Mouse (Mus musculus) ES-Bruce4 (cell line): Measurements from ENCODE around the gene Crtc3. TPM values are rescaled to one million over a fixed set of nuclear protein-coding genes. Genes with fewer than 3 reads are reported as not detected.

Source experiments
- H3K27ac ChIP-seq: 2 replicates; pipeline ENCODE4 v1.5.1; 2012; ENCODE audit warnings: low read length, inconsistent platforms; ENCODE audit not compliant: insufficient read depth
- H3K27me3 ChIP-seq: 2 replicates; pipeline ENCODE4 v1.6.1; 2012; ENCODE audit warnings: mild to moderate bottlenecking, low read length, inconsistent platforms; ENCODE audit not compliant: control insufficient read depth, poor library complexity, insufficient read depth, severe bottlenecking
- H3K36me3 ChIP-seq: 2 replicates; pipeline ENCODE4 v1.6.1; 2012; ENCODE audit warnings: inconsistent platforms, mild to moderate bottlenecking, low read length, moderate library complexity; ENCODE audit not compliant: control insufficient read depth, poor library complexity, insufficient read depth, severe bottlenecking
- H3K4me1 ChIP-seq: one replicate; pipeline ENCODE4 v1.8.1; 2011; ENCODE audit warnings: low read length; ENCODE audit not compliant: control insufficient read depth, insufficient read depth
- H3K4me3 ChIP-seq: 2 replicates; pipeline ENCODE4 v1.5.1; 2011; ENCODE audit warnings: low read depth, mild to moderate bottlenecking, low read length
- H3K9ac ChIP-seq: 2 replicates; pipeline ENCODE4 v1.6.1; 2012; ENCODE audit warnings: low read depth, mild to moderate bottlenecking, inconsistent platforms; ENCODE audit not compliant: poor library complexity, severe bottlenecking
- H3K9me3 ChIP-seq: replicated peaks from 2 replicates; pipeline ENCODE4 v1.6.1; 2012; ENCODE audit warnings: mild to moderate bottlenecking, low read length, inconsistent platforms; ENCODE audit not compliant: control insufficient read depth, poor library complexity, insufficient read depth, severe bottlenecking
- CTCF ChIP-seq: IDR thresholded peaks from one replicate; pipeline ENCODE4 v1.8.1; 2011; ENCODE audit warnings: low read depth, low read length
- EP300 ChIP-seq: IDR thresholded peaks from 2 replicates; pipeline ENCODE4 v1.6.1; 2011; ENCODE audit warnings: low read depth, low read length; ENCODE audit not compliant: insufficient read depth
- POLR2A ChIP-seq: IDR thresholded peaks from one replicate; pipeline ENCODE4 v1.8.1; 2011; ENCODE audit warnings: low read length; ENCODE audit not compliant: insufficient read depth
- polyA plus RNA-seq: library from polyadenylated mRNA; stranded (reverse); fragments of >200 nt; gene quantifications from 2 replicates; pipeline ENCODE4 v1.2.4, GENCODE M21; 2011; ENCODE audit warnings: low read depth; ENCODE audit not compliant: missing spikeins, insufficient read depth, insufficient read length

Gene Crtc3
- polyA plus RNA-seq, 1 experiment: 8.0 TPM

DNA sequence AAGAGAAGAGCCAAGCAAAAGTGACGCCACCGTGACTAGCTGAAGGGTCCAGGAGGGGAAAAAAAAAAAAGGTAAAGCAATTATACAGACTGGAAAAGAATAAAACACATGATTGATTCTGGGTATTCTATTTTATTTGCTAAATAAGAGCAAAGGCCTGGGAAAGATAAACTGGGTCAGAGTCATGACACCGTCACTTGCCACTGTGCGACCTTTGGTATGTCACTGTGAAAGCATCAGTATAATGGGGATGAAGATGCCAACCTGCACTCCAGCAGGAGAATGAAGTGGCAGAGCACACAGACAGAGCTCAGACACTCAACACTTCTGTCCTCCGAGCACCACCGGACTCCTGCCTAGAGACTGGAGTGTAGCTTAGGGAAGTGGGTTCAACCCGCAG, 34.7 kb downstream of the Crtc3 start:
- Histone ChIP-seq H3K27ac (no peak overlapping the region), H3K27me3 (no peaks in the 10 kb centered on the region), H3K4me1 (no peaks in the 10 kb centered on the region), H3K4me3 (no peak overlapping the region), H3K9ac (no peak overlapping the region), H3K36me3 (no peaks in the 10 kb centered on the region), H3K9me3 (no peaks in the 10 kb centered on the region)
- no peak for TF ChIP-seq POLR2A
- TF ChIP-seq CTCF: no peak
- no peak for TF ChIP-seq EP300

DNA sequence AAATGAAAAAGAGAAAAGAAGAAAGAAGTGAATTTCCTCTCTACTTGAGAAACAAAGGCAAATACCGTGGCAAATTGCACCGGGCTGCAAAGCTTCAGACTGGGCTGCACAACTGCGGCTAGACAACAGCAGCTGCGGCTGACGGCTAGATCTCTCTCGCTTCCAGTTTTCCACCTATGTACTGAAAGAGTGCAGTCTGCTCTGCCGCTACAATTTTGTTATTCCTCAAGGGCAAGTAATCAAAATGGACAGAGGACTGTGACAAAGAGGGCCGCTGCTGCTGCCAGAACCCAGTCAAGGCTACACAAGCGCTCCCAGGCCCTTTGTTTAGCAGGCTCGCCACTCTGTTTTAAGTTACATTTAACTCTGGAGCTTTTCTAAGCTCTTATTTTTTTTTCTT, 35.6 kb downstream of the Crtc3 start:
- no peak overlapping the region for H3K9ac ChIP-seq
- no peaks in the 10 kb centered on the region for H3K4me1 ChIP-seq
- H3K27me3 ChIP-seq: no peaks in the 10 kb centered on the region
- no peak overlapping the region for H3K4me3 ChIP-seq
- no peak overlapping the region for H3K27ac ChIP-seq
- no peaks in the 10 kb centered on the region for H3K9me3 ChIP-seq
- H3K36me3 ChIP-seq: no peaks in the 10 kb centered on the region
- TF ChIP-seq POLR2A: no peak
- TF ChIP-seq CTCF: no peak

- Histone ChIP-seq H3K9ac (no peak overlapping the region), H3K36me3 (no peaks in the 10 kb centered on the region), H3K4me3 (no peak overlapping the region), H3K27me3 (no peaks in the 10 kb centered on the region), H3K9me3 (no peaks in the 10 kb centered on the region), H3K27ac (no peak overlapping the region), H3K4me1 (no peaks in the 10 kb centered on the region)
- TF ChIP-seq EP300 (no peak), POLR2A (no peak), CTCF (no peak)
Measured at GRCm38 (mm10) chr7:80652289-80652688, 36.4 kb downstream of the Crtc3 start.

GRCm38 (mm10) chr7:80647437-80647871, 41.2 kb downstream of the Crtc3 start:
- Histone ChIP-seq H3K27ac (no peak overlapping the region), H3K4me3 (no peak overlapping the region), H3K27me3 (no peaks in the 10 kb centered on the region), H3K36me3 (no peaks in the 10 kb centered on the region), H3K4me1 (no peaks in the 10 kb centered on the region), H3K9ac (no peak overlapping the region), H3K9me3 (no peaks in the 10 kb centered on the region)
- TF ChIP-seq EP300 (no peak), CTCF (no peak), POLR2A (no peak)

DNA sequence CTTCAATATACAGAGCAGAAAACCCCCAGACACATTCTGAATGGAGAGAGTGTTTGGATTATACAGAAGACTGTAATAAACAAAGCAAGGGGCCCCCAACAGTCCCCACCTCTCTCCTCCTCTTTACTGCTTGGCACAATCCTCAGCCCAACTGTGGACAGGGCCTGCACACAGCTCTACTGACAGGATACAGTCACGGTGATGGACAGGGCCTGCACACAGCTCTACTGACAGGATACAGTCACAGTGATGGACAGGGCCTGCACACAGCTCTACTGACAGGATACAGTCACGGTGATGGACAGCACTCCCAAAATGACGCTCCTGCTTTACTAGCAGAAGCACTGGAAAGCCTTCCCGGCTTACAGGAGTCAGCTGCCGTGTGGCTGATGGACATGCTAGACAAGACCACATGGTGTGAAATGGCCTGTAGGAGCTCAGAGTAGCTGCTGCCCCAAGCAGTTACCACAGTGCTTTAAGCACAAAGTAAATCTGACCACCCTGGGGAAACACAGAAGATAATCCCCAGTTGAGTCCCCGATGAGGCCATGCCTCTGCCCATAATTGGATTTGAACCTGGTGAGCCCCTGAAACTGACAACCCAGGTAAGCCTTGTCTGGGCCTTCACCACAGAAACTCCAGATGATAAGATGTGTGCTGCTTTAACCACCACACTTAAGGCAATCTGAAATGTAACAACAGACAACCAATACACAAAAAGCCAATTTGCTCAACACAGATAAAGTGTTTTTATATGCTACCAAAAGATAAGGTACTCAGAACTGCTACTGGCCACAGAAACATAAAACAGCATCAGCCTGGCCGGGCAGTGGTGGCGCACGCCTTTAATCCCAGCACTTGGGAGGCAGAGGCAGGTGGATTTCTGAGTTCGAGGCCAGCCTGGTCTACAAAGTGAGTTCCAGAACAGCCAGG, 42.3 kb downstream of the Crtc3 start:
- no peak overlapping the region for H3K27ac ChIP-seq
- no peak overlapping the region for H3K4me3 ChIP-seq
- TF ChIP-seq POLR2A (no peak), EP300 (no peak), CTCF (no peak)

GRCm38 (mm10) chr7:80642976-80643666, 45.6 kb downstream of the Crtc3 start:
- no peaks in the 10 kb centered on the region for H3K9me3 ChIP-seq
- H3K27ac ChIP-seq: no peak overlapping the region
- H3K9ac ChIP-seq: no peak overlapping the region
- H3K36me3 ChIP-seq: no peaks in the 10 kb centered on the region
- no peak overlapping the region for H3K4me3 ChIP-seq
- no peaks in the 10 kb centered on the region for H3K4me1 ChIP-seq
- no peaks in the 10 kb centered on the region for H3K27me3 ChIP-seq
- TF ChIP-seq EP300: no peak
- TF ChIP-seq POLR2A: no peak
- no peak for TF ChIP-seq CTCF

More for the DNA sequence above, 42.3 kb downstream of the Crtc3 start:
- H3K36me3 ChIP-seq: no peaks in the 10 kb centered on the region
- H3K27me3 ChIP-seq: no peaks in the 10 kb centered on the region
- H3K9me3 ChIP-seq: no peaks in the 10 kb centered on the region
- no peaks in the 10 kb centered on the region for H3K4me1 ChIP-seq
- no peak overlapping the region for H3K9ac ChIP-seq
